Mouse (Mus musculus) gastrocnemius, adult 8-10 months (tissue): ENCODE data around the gene Tfe3. TPM values are rescaled to one million over a fixed set of nuclear protein-coding genes. Genes with fewer than 3 reads are reported as not detected.
"Not testable (repeated sequence)": the region's sequence is repeated elsewhere in the genome, so short reads cannot be mapped to it uniquely, and the experiment has no call there.

ENCODE experiments used
- DNase-seq, 2 experiments: peaks; one replicate each; pipeline ENCODE4 v3.0.0; 2022; ENCODE audit warnings: low spot score in 2 of 2
- total RNA-seq, 4 experiments: library from RNA; stranded (reverse); gene quantifications; 2 replicates each; pipeline ENCODE4 v1.2.4; 2022

Tfe3 gene
- total RNA-seq, 4 experiments from 2014 or later, result 6.0 to 8.1 (median 7.6) TPM

- DNase-seq, result peak in 1 of 2 experiments; percentile 42
Measured at GRCm38 (mm10) chrX:7750432-7751116, 11.8 kb upstream of the Tfe3 start, which contains the start of gene Ccdc120. Ccdc120 (minus strand) TSS chrX:7750905.

GRCm38 (mm10) chrX:7753627-7754026, 8.7 kb upstream of the Tfe3 start:
- not testable (repeated sequence) for DNase-seq

- DNase-seq, result no peak
Measured at GRCm38 (mm10) chrX:7762921-7763197, 499 bp downstream of the Tfe3 start.

- no peak for DNase-seq
Measured at GRCm38 (mm10) chrX:7763631-7764393, 1.5 kb downstream of the Tfe3 start.

GRCm38 (mm10) chrX:7764657-7765280, 2.4 kb downstream of the Tfe3 start:
- DNase-seq, result no peak

GRCm38 (mm10) chrX:7765281-7765670, 2.9 kb downstream of the Tfe3 start:
- DNase-seq, result no peak

- peak in 1 of 2 experiments; percentile 30 for DNase-seq
Measured at GRCm38 (mm10) chrX:7765764-7766163, 3.4 kb downstream of the Tfe3 start.

- DNase-seq, result no peak
Measured at GRCm38 (mm10) chrX:7769302-7770017, 7.1 kb downstream of the Tfe3 start.

GRCm38 (mm10) chrX:7772766-7773165, 10.4 kb downstream of the Tfe3 start:
- DNase-seq, result no peak

GRCm38 (mm10) chrX:7775501-7776205, 13.3 kb downstream of the Tfe3 start:
- DNase-seq, result no peak

- DNase-seq, result peak in 1 of 2 experiments; percentile 11
Measured at GRCm38 (mm10) chrX:7776329-7777082, 14.1 kb downstream of the Tfe3 start.

GRCm38 (mm10) chrX:7778450-7779244, 16.3 kb downstream of the Tfe3 start:
- no peak for DNase-seq

GRCm38 (mm10) chrX:7779294-7779693, 16.9 kb downstream of the Tfe3 start:
- no peak for DNase-seq

- no peak for DNase-seq
Measured at GRCm38 (mm10) chrX:7782603-7783092, 20.3 kb downstream of the Tfe3 start.

- peak; percentile 18 to 57 for DNase-seq
Measured at GRCm38 (mm10) chrX:7789542-7790136, 27.3 kb downstream of the Tfe3 start, which contains the start of gene Gripap1. Gripap1 (plus strand) TSS chrX:7789765.

- DNase-seq, result no peak
Measured at GRCm38 (mm10) chrX:7790309-7790708, 27.9 kb downstream of the Tfe3 start.

- DNase-seq, result no peak
Measured at GRCm38 (mm10) chrX:7793361-7793760, 31.0 kb downstream of the Tfe3 start.

- no peak for DNase-seq
Measured at GRCm38 (mm10) chrX:7795016-7795415, 32.7 kb downstream of the Tfe3 start.

GRCm38 (mm10) chrX:7797327-7797726, 35.0 kb downstream of the Tfe3 start:
- DNase-seq, result no peak
